Mouse (Mus musculus) layer of hippocampus, adult 2 months (tissue): Measurements from ENCODE around the gene Ddx41. TPM values are rescaled to one million over a fixed set of nuclear protein-coding genes. Genes with fewer than 3 reads are reported as not detected.

Experiments used
- DNase-seq, 2 experiments: peaks; one replicate each; pipeline ENCODE4 v3.0.0; 2022; ENCODE audit warnings: low spot score in 2 of 2
- H3K27ac ChIP-seq: fragments of 200-600 bp; 2 replicates; pipeline ENCODE4 v1.8.1; 2022
- H3K4me3 ChIP-seq: fragments of 200-600 bp; 2 replicates; pipeline ENCODE4 v1.8.1; 2022; ENCODE audit warnings: mild to moderate bottlenecking
- CTCF ChIP-seq: fragments of 200-600 bp; conservative IDR thresholded peaks from 2 replicates; pipeline ENCODE4 v1.8.1; 2022; ENCODE audit warnings: antibody characterized with exemption, mild to moderate bottlenecking, moderate library complexity
- total RNA-seq, 2 experiments: library from RNA; stranded (reverse); gene quantifications; 2 replicates each; pipeline ENCODE4 v1.2.3; 2021

Gene Ddx41
- total RNA-seq, 2 experiments from 2014 or later, result 56.2 to 60.6 TPM

DNA sequence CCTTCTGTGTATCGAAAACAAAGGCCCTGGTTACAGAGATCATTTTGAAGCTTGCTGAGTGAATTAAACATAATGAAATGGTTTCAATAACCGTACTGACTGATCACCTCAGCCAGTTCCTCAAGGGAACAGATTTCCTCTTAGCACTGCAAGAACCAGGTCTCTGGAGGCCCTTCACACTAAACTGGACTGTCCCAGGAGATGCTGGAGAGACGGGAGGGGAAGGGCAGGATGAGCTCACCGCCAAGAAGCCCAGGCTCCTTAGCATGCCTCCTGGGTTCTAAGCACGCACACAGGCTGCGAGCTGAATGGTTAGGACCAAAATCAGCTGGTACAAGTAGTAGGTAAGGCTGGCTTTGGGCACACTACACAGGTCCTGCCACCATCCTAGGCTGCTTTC, 30.5 kb upstream of the Ddx41 start:
- no peak for TF ChIP-seq CTCF
- no peak for DNase-seq
- no peak overlapping the region for H3K4me3 ChIP-seq
- H3K27ac ChIP-seq, result no peak overlapping the region

DNA sequence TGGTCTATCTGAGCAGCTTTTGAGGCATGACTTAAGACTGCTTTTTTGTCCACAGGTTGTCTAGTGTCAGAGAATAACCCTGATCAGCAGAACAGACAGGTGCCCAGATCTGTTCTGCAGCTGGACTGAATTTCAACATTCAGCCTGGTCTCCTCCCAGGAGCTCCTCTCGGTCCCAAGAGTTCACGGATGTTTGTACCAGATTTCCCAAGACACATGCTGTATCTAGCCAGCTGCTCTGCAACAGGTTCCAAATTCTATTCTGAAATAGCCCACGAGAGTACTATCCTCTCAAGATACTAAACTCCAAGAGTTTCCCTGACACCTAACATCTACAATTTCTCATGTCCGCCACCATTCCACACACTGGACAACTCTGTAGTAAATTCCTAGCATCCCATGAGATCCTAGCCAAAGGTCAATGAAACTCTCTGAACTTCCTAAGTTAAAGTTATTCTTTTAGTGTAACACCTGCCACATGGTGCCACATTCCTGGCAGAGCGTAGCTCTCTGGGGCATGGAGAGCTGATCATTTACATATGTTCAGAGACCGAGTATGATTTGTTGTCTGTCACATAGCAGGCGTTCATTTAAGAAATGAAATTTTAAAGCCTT, 26.9 kb upstream of the Ddx41 start:
- no peak for TF ChIP-seq CTCF
- Histone ChIP-seq H3K27ac (no peak overlapping the region), H3K4me3 (no peak overlapping the region)
- peak in 1 of 2 experiments; percentile 6 for DNase-seq

DNA sequence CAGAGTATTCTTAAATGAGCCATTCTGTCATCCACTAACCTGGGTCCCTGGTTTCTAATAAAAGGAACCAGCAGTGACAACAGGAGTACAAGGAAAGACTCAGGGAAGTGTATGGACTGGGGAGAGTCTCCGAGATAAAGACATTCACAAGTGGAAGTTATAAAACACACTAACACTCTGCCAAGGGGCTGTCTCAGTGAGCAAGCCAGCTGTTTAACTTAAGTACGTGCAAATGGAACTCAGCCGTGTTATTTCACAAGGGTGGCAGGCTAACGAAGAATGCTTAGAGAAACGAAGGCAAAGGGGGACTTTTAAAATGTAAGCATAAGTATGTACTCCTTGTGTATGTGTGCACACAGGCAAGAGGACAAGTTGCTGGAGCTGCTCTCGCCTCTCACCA, 21.0 kb upstream of the Ddx41 start:
- TF ChIP-seq CTCF, result no peak
- Histone ChIP-seq H3K27ac (no peak overlapping the region), H3K4me3 (no peak overlapping the region)
- DNase-seq, result no peak

DNA sequence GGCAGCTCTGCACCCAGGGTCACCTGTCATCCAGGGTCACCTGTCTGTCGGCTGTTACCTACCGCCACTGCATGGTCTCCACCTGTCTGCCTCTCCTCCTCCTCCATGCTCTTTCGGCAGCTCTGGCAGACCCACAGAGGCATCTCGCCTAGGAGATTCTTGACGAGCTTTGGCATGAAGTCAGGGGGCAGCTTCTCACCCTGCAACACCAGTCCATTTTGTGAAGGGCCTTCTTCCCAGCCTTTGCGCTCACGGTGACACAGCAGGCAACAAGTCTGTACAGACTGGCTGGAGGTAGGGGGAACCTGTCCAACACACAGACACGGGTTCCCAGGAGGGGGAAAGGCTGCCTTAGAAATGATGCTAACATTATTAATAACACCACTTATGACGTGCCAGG, 19.5 kb upstream of the Ddx41 start:
- no peak for TF ChIP-seq CTCF
- no peak for DNase-seq
- Histone ChIP-seq H3K4me3 (no peak overlapping the region), H3K27ac (no peak overlapping the region)

DNA sequence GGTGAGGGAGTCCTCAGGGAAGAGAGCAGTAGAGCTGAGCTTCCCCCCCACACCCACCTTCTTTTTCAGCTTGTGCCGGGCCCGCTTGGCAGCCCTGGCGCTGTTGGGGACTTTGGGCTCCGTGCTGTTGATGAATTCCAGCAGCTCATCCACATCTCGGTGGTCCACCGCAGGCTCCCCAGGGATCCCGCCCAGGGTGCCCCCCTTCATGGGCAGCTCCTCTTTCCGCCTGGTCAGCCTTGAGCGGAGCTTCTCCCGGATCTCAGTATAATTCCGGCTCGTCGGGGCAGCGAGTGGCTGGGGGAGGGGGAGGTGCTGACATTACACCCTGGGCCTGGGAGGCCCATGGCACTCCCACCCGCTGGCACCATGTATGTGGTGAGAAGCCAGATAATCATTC, 12.6 kb upstream of the Ddx41 start:
- TF ChIP-seq CTCF, result no peak
- no peak for DNase-seq
- H3K27ac ChIP-seq, result no peak overlapping the region
- H3K4me3 ChIP-seq, result no peak overlapping the region

DNA sequence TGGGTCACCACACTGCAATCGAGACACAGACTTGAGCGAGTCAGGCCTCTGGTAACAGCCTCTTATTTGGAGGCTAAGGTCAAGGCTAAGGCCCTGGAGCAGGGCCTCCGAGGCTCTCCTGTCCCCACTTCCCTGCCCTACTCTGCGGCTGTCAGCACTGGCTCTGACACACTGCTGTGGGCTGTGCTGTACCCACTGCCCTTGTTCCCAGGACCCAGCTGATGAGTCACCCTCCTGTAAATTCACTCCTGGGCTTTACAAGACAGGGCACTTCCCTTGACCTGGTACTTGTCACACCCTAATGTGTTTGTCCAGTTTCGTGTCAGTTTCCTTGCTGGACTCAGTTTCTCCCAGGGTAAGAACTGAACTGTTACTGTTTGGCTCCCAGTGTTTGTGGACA, 12.0 kb upstream of the Ddx41 start:
- H3K27ac ChIP-seq, result no peak overlapping the region
- no peak overlapping the region for H3K4me3 ChIP-seq
- no peak for TF ChIP-seq CTCF
- DNase-seq, result no peak

DNA sequence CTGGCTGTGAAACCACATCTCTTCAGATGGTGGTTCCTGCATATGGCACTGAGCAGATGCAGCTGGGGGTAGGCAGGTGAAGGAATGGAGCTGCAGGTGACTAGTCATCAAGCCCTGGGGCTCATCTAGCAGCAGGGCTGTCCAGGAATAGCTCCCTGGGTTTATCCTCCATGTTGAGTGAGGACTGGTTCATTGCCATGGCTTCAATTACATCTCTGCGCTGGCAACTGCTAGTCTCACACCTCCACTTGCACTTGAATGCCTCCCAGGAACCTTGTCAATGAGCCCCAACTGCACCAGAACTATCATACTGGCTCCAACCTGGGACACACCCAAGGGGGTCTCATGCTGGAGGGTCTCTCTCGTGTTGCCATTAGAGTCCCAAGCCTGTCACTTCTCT, 11.5 kb upstream of the Ddx41 start:
- DNase-seq, result no peak
- H3K27ac ChIP-seq, result no peak overlapping the region
- no peak overlapping the region for H3K4me3 ChIP-seq
- TF ChIP-seq CTCF, result no peak

DNA sequence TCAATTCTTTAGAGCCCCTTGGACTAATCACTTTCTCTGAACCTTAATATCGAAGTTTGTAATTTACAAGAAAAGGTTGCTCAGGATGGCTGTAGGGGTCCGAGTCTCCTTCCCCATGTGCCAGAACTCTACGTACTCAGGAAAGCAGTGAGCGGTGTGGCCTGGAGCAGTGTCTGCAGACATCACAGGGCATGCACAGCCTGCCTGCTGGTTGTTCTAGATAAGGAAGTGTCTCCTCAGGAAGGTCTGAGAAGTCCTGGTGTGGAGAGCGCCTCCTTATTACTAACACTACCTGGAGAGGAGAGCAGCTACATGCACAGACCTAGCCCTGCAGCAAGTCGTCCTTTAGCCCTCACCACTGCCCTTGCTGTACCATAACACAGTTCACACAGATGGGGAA, 8.3 kb upstream of the Ddx41 start:
- H3K4me3 ChIP-seq, result no peak overlapping the region
- no peak for DNase-seq
- no peak overlapping the region for H3K27ac ChIP-seq
- TF ChIP-seq CTCF, result no peak

DNA sequence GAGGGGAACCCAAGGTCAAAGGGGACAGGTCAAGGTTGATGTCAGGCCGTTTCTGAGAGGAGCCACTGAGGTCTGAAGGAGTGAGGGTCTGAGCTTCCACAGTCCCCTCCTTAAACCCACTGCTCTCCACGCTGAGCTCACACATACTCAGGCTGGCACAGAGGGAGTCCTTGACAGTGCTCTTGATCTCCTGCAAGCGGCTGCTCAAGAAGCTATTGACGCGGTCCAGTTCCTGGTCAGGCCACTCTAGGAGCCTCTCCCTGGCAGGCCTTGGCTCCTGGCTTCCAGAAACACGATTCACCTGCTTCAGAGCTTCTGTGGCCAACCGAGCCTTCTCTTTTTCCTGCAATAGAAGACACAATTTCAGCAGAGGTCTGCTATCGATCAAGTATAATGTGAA, 7.0 kb upstream of the Ddx41 start:
- no peak overlapping the region for H3K4me3 ChIP-seq
- TF ChIP-seq CTCF, result no peak
- no peak overlapping the region for H3K27ac ChIP-seq
- no peak for DNase-seq

DNA sequence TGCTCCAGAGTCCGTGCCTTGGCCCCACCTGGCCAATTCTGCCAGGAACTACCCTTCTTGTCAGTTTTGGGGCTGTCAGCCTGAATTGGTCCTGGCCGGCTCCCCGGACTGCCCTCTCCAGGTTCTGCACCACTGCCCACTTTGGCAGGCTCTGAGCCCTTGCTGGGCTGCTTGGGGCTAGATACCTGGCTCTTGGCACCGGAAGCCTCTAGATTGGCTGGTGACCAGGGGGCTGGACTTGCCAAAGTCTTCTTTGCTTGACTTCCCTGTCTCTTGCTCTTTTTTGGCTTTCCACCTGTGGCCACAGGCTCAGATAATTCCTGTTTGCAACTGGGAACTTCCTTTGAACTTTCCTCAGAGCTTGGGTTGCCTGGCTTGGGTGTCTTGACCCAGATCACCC, 6.4 kb upstream of the Ddx41 start:
- DNase-seq, result no peak
- H3K27ac ChIP-seq, result no peak overlapping the region
- H3K4me3 ChIP-seq, result no peak overlapping the region
- no peak for TF ChIP-seq CTCF

DNA sequence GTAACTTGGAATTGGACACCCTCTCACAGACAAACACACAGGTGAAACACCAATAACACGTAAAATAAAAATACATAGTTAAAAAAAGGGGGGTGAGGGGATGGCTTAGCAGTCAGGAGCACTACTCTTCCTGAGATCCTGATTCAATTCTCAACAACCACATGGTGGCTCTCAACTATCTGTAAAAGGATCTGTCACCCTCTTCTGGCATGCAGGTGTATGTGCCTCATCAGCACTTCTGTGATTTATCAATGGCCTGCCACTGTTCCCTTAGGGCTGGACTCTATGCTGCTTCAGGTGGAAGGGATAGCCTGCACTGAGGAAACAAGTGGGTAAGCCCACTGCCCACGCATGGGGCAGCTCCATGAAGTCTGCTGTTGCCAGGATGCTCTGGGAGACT, 4.5 kb upstream of the Ddx41 start:
- H3K27ac ChIP-seq, result no peak overlapping the region

DNA sequence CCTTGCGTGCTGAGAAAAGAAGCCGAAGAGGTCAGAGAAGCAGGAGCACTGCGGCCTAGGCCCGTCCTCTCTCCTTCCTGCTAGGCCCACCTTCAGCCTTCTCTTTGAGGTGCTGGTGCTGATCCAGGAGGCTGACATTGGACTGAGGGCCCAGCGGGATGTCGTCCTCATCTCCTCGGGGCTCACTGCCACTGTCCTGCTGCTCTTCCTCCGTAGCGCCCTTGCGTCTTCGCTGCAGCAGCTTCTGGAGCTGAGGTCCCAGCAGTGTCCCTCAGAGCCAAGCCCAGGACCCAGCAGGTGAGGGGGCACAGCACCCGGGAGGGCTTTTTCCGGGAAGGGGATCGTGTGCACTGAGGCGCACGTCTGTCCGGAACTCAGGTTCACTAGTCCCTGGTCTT, 663 bp downstream of the Ddx41 start:
- DNase-seq, result no peak
- TF ChIP-seq CTCF, result no peak
- Histone ChIP-seq H3K4me3 (peak overlapping the region; percentile 76), H3K27ac (peak overlapping the region; percentile 92)

More for the DNA sequence above, 4.5 kb upstream of the Ddx41 start:
- peak; percentile 37 to 55 for DNase-seq
- no peak overlapping the region for H3K4me3 ChIP-seq
- TF ChIP-seq CTCF, result peak; percentile 82

DNA sequence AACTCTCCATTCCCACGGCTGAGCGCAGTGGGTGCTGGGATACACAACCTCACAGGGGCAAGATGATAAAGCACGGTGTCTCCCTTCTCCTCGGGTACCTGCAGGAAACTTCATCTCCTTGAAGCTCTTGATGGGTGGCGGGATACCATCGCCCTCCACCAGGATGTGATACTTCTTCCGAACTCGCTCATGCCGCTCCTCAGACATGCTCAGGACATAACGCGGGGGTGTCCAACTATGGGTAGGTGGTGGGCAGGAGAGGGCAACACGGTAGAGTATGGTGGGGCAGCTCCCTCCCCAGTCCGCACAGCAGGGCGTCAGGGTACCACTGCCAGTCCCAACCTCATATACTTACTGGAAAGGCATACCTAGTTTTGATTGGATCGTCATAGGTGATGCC, 1.3 kb downstream of the Ddx41 start:
- H3K27ac ChIP-seq, result no peak overlapping the region
- no peak for TF ChIP-seq CTCF
- no peak for DNase-seq
- H3K4me3 ChIP-seq, result peak overlapping the region; percentile 76

DNA sequence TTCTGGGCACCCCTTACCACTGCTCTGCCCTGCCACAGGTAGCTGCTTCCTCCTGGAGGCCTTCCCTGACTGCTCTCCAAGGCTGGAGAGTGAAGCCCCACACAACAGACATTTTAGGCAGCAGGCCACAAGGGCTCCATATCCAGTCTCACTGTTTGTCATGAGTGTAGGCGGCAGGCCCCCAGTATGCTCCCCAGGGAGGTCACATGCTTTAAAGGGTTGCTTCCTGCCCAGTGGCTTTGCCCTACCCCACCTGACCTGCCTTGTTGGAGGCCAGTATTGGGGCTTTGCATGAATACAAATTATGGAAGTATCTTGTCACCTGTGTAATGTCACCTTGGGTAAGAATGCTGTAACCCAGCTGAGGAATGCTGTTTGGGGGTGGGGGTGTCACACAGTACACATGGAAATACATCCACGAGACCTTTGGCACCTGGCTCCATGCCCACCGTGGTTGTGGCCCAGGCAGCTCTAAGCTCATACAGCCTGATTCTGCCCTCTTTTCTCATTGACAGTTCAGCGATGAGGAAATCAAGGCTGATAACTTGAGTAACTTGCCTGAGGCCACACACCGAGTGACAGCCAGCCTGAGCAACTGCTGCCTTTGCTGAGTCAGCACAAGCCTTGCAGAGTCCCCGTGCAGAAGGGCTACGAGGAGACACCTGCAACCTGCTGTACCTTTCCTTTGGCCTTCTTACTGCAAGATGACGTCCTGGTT, 7.1 kb downstream of the Ddx41 start, which contains the start of gene Dok3:
Gene Dok3 (minus strand): TSS at position 99 of the 718 bp plus-strand sequence.
- H3K4me3 ChIP-seq, result 0 out of 2 replicates have a peak within 1 kb of the TSS, but pooled peaks have one; percentile 9
- no peak for TF ChIP-seq CTCF
- peak within 1 kb of the TSS; percentile 68; the same call in 1 of the 2 replicates for H3K27ac ChIP-seq
- DNase-seq, result no peak
